Mouse (Mus musculus): Measurements from ENCODE around the gene Naa60. TPM values are rescaled to one million over a fixed set of nuclear protein-coding genes. Genes with fewer than 3 reads are reported as not detected.

Naa60 gene
- polyA plus RNA-seq, 1 experiment from 2014 or later, result 53.5 TPM

DNA sequence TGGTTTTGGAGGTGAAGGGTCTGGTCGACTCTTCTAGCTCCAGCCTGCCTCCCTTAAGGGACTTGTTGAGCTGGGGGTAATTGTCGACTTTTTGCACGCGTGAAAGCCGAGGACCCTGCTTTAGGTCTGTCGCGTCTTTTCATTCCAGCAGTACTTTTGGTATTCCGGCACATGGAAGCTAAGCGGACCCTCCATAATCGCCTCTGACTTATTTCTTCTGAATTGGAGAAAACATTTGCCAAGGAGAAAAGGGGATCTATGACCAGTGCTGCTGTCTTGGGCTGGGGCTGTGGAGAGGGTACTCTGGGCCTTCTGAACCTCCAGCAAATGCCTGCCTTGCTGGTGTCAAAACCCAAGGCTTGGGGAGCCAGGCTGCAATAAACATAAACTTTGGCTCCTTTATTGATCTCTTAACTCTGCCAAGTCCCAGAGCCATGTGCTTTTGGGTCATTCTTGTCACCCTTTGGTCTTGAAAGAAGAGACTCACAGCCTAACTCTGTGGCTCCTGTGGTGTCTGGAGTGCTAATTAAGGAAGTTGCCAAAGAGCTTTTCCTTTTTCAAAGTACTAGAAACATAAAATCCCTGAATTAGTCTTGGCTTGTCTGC is 13.0 kb downstream of the Naa60 start:
- H3K27me3 ChIP-seq, result no peaks in the 10 kb centered on the region
- ATAC-seq (peak; percentile 8), DNase-seq (ENCODE audit: low read depth, low spot score) (no peak)
- in situ Hi-C loops (cut with MboI; ENCODE audit: low pct_unique_long_range_greater_than_20kb), result no loop called here
- ChIA-PET CTCF (interaction anchor here (0.8 kb wide), 1 partner anchor 25 kb away, joined by 3 read pairs; no protein-coding TSS in a partner anchor), POLR2A (interaction anchor here (1.4 kb wide), 1 partner anchor 12 kb away, joined by 3 read pairs; the partner anchor contains the start of gene Naa60)
- no peak for TF ChIP-seq CTCF (IDR thresholded peaks at IDR 0.05)

DNA sequence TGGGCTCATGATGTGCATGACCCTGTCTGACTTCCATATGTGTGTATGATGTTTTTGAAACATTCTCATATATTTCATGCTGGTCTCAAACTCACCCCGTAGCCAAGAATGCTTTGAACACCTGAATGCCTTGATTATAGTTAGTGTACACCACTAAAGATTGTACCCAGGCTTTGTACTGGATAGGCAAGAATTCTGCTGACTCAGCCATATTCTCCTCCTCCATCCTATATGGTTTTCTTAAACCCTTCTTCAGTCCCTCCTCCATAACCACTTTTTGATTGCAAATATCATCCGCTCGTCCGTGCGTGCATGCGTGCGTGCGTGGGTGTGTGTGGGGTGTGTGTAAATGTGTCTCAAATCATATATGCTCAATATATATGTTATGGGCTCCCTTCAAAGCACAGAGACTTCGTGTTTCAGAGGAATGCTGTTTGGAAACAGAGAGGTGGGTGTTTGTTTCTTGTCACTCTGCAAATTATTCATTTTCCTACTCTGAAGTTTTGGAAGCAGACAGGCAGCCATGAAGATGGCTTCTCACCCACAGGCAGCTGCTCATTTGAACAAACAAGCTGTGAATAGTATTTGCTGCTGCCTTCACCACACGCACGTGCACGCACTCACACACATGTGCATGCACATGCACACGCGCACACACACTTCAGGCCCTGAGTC is 19.6 kb downstream of the Naa60 start:
- TF ChIP-seq CTCF (IDR thresholded peaks at IDR 0.05), result no peak
- in situ Hi-C loops (cut with MboI; ENCODE audit: low pct_unique_long_range_greater_than_20kb), result no loop called here

DNA sequence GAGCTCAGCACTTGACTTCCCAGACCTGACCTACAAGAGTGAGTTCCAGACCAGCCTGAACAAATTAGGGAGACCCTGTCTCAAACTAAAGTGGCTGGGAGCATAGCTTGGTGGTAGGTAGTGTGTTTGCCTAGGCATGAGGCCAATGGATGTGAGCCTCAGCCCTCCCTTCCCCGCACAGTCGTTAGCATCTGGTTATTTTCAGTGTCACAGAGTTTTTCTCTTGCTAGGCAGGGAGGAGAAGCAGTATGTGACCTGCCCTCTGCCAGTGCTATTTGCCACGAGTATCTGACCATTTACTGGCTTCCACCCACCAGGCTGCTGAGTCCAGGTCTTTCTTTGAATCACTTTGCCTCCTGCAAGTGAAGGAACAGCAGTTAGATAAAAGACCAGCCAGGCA is 21.6 kb downstream of the Naa60 start:
- ChIA-PET CTCF (no interaction called here), POLR2A (no interaction called here)
- no peaks in the 10 kb centered on the region for H3K27me3 ChIP-seq
- ATAC-seq (no peak), DNase-seq (ENCODE audit: low read depth, low spot score) (no peak)
- no peak for TF ChIP-seq CTCF (IDR thresholded peaks at IDR 0.05)
- in situ Hi-C loops (cut with MboI; ENCODE audit: low pct_unique_long_range_greater_than_20kb), result no loop called here

More for the DNA sequence above, 19.6 kb downstream of the Naa60 start:
- ChIA-PET POLR2A (no interaction called here), CTCF (interaction anchor here (1.0 kb wide), 2 partner anchors 11 to 17 kb away, joined by 3 to 4 read pairs; partner anchors contain the start of genes 1700037C18Rik and Cluap1)
- ATAC-seq, result no peak
- no peak for DNase-seq (ENCODE audit: low read depth, low spot score)
- H3K27me3 ChIP-seq, result no peaks in the 10 kb centered on the region

DNA sequence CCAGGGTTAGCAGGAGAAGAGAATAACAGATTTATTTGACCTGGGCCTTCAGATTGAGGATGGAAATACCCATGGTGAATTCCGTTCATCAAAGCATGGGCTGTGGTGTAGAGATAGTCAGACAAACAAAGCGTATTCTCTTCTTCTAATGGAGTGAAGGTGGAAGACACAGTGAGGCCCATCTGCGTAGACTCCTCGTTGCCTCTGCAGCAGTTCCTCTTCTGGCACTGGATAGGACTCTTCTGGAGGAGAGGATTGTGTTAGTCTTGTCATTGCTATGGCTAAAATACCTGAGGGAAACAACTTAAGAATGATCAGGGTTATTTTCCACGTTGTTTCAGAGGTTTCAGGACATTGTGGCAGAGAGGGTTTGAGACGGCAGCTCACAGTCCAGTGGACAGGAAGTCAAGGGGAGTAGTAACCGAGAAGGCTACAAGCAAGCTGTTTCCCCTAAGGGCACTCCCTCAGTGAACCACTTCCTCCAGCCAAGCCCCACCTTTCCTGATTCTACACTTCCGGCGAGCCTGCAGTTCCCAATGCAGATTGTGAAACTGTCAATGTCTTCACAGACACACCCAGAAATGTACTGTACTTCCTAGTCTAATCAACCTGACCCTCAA is 23.1 kb downstream of the Naa60 start:
- DNase-seq (ENCODE audit: low read depth, low spot score) (no peak), ATAC-seq (no peak)
- CTCF ChIA-PET, result no interaction called here
- H3K27me3 ChIP-seq, result no peaks in the 10 kb centered on the region
- TF ChIP-seq CTCF (IDR thresholded peaks at IDR 0.05), result no peak
- in situ Hi-C loops (cut with MboI; ENCODE audit: low pct_unique_long_range_greater_than_20kb), result no loop called here
- POLR2A ChIA-PET, result no interaction called here

DNA sequence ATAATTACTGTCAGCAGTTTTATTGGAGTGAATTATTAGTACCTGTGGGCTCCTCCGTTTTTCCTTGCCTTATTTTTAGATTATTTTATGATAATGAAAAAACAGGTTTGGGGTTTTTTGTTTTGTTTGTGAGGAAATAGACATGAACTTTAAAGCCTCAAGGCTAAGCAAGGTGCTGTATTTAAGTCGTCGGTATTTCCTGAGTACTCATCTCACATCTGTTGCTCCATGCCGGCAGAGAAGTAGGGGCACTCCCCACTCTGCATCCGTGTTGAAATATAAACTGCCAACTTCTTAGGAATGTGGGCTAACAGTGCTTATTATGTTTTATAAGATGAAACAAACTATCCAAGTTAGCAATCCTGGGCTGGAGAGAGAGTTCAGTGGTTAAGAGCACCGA is 23.9 kb downstream of the Naa60 start:
- TF ChIP-seq CTCF (IDR thresholded peaks at IDR 0.05), result no peak
- DNase-seq (ENCODE audit: low read depth, low spot score), result no peak
- no peak for ATAC-seq
- no peaks in the 10 kb centered on the region for H3K27me3 ChIP-seq
- in situ Hi-C loops (cut with MboI; ENCODE audit: low pct_unique_long_range_greater_than_20kb), result no loop called here
- POLR2A ChIA-PET, result no interaction called here
- CTCF ChIA-PET, result interaction anchor here (1.2 kb wide), 1 partner anchor 9 kb away, joined by 3 read pairs; no protein-coding TSS in a partner anchor

DNA sequence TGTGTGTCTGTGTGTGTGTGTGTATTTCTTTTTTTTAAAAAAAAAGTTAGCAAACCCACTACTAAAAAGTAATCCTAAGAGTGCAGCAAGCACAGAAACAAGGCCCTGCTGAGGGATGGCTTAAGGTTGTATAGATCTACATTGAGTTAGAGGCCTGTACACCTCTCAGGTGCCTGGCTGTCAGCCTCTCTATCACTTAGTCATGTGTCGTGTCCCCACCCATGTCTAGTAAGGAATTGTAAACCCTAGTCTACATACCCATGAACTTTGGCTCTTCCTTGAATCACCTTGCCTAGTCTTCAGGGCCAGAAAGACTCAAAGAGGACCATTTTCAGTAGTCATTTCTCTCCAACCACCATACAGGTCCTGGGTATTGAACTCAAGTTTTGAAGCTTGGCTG is 24.4 kb downstream of the Naa60 start:
- POLR2A ChIA-PET, result no interaction called here
- in situ Hi-C loops (cut with MboI; ENCODE audit: low pct_unique_long_range_greater_than_20kb), result no loop called here
- ATAC-seq, result no peak
- no peak for TF ChIP-seq CTCF (IDR thresholded peaks at IDR 0.05)
- H3K27me3 ChIP-seq, result no peaks in the 10 kb centered on the region
- DNase-seq (ENCODE audit: low read depth, low spot score), result no peak
- CTCF ChIA-PET, result interaction anchor here (0.9 to 1.2 kb wide), 2 partner anchors 9 to 63 kb away, joined by 3 read pairs; no protein-coding TSS in a partner anchor

DNA sequence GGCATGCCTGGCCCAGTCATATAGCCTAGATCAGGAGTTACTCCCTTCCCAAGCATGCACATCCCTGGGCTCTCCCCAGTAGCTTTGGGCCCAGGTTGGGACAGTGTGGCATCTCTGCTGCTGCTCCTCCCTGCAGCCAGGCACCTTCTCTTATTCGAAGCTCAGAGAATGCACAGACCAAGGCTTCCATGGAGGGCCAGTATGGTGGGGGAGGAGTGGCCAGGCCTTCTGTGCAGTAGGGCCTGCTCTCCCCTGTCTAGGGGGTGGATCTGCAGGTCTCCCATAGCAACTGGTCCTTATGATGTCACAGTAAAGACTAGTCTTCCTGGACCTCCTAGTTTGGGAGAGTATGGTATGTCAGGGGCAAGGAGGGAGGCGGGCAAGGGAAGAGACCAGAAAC is 35.3 kb downstream of the Naa60 start:
- ATAC-seq (no peak), DNase-seq (ENCODE audit: low read depth, low spot score) (no peak)
- in situ Hi-C loops (cut with MboI; ENCODE audit: low pct_unique_long_range_greater_than_20kb), result loop anchor here (10.0 kb wide), 1 partner anchor 163 kb away; the partner anchor contains the start of gene Zfp263
- TF ChIP-seq CTCF (IDR thresholded peaks at IDR 0.05), result no peak
- CTCF ChIA-PET, result interaction anchor here (1.3 kb wide), 1 partner anchor 24 kb away, joined by 3 read pairs; no protein-coding TSS in a partner anchor
- H3K27me3 ChIP-seq, result no peaks in the 10 kb centered on the region
- POLR2A ChIA-PET, result no interaction called here

DNA sequence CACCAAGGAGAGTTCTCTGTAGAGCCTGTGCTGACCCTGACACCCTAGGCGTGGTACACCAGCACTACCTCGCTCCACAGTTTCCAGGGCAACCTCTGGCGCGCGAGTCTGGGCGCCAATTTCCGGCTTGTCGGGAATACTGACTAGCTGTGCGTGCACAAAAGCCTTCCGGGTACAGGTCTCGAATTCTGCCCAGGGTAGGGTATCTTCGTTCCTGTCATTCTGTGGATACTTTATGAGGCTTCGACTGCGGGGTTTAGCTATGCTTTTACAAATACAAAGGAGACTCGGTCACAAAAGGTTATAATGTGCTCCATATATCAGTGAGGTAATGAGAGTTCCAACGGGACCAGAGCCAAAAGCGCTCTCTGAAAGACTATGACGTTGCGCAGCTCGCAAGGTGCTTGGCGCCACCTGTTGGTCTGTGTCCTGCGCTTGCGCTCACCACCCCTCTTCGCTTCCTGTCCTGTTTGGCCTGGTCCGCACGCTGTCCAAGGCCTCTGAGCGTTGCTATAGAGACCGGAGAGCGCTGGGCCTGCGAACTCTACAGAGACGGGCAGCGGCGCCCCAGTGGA is 36.4 kb downstream of the Naa60 start, which contains the start of the genes 1700037C18Rik and Cluap1:
Gene 1700037C18Rik, minus strand, starts transcription at position 153 of the 575 bp plus-strand sequence.
Gene Cluap1, plus strand, starts transcription at position 265 of the 575 bp plus-strand sequence.
- DNase-seq (ENCODE audit: low read depth, low spot score), result peak; percentile 95
- H3K27me3 ChIP-seq, result no peaks in the 10 kb centered on the region
- TF ChIP-seq CTCF (IDR thresholded peaks at IDR 0.05), result no peak
- CTCF ChIA-PET, result interaction anchor here (0.7 to 2.2 kb wide), 8 partner anchors 9 to 158 kb away, joined by 3 to 7 read pairs (median 3); partner anchors contain the start of gene Olfr15
- in situ Hi-C loops (cut with MboI; ENCODE audit: low pct_unique_long_range_greater_than_20kb), result loop anchor here (10.0 kb wide), 1 partner anchor 164 kb away; the partner anchor contains the start of gene Zfp263
- ATAC-seq, result peak; percentile 99
- POLR2A ChIA-PET, result interaction anchor here (1.1 kb wide), 1 partner anchor 9 kb away, joined by 3 read pairs; no protein-coding TSS in a partner anchor

DNA sequence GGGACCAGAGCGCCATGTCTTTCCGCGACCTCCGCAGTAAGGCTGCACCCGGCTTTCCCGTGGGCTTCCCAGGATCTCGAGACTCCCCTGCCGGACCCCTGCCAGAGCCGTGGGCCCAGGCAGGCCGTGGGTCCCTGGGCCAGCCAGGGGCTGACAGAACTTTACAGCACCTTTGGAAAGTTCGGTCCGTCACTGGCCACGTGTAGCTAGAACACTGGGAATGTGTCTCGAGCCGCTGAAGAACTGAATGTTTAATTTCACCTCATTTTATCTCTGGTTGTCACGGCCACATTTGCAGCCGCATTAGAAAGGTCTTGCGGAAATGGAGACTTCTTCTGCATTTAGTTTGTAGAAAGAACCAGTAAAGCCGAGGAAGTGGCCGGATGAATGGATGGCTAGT is 36.9 kb downstream of the Naa60 start:
- ChIA-PET CTCF (interaction anchor here (0.8 to 2.2 kb wide), 9 partner anchors 8 to 166 kb away, joined by 3 to 7 read pairs (median 3); partner anchors contain the start of genes Olfr15 and Zfp263), POLR2A (no interaction called here)
- in situ Hi-C loops (cut with MboI; ENCODE audit: low pct_unique_long_range_greater_than_20kb), result loop anchor here (10.0 kb wide), 1 partner anchor 164 kb away; the partner anchor contains the start of gene Zfp263
- H3K27me3 ChIP-seq, result no peaks in the 10 kb centered on the region
- ATAC-seq, result peak; percentile 42
- TF ChIP-seq CTCF (IDR thresholded peaks at IDR 0.05), result no peak
- DNase-seq (ENCODE audit: low read depth, low spot score), result no peak

DNA sequence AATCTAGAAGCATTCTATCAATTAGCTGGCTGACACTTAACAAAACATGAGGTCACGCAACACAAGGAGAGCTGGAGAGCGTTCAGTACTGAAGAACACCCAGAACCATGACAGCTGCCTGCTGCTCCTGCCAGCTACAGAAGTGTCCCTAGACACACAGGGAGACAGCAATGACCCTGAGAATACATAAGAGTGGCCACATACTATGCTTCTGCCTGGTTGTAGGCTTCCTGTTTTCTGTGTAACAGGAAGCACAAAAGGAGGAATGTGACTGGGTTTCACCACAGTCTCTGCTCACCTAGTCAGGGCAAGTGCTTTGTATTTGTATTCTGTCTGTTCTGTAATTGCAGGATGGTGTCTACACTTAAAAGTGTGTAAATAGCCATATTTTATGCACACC is 48.6 kb downstream of the Naa60 start:
- DNase-seq (ENCODE audit: low read depth, low spot score) (no peak), ATAC-seq (no peak)
- ChIA-PET CTCF (interaction anchor here (0.8 to 0.9 kb wide), 2 partner anchors 9 to 14 kb away, joined by 3 read pairs; no protein-coding TSS in a partner anchor), POLR2A (no interaction called here)
- TF ChIP-seq CTCF (IDR thresholded peaks at IDR 0.05), result no peak
- in situ Hi-C loops (cut with MboI; ENCODE audit: low pct_unique_long_range_greater_than_20kb), result no loop called here
- H3K27me3 ChIP-seq, result no peaks in the 10 kb centered on the region
